ENCODE assay signal across 16 mouse cellular contexts in genomic region chr1:179104447-179104846, GRCm38 (mm10).
DNase-seq lines count a peak whose midpoint lies in the region; ATAC-seq and TF ChIP-seq lines count a peak whose summit lies in the region.
"Had no signal": no experiment of that assay in that cellular context is flagged by ENCODE, and none has a peak within 500 bp of the region (broad histone marks: within the 10 kb centered on the region; RNA-seq: fewer than 3 reads in every experiment).

No protein-coding gene starts in this region.

- H3K36me3 ChIP-seq in liver, adult 2 months (ENCODE audit: control insufficient read depth, insufficient read depth, low read length) = no peaks in the 10 kb centered on the region
- H3K36me3 ChIP-seq in liver, embryonic 12.5 days = no peaks in the 10 kb centered on the region
- H3K36me3 ChIP-seq in kidney, embryonic 15.5 days = no peaks in the 10 kb centered on the region
- H3K36me3 ChIP-seq: heart, embryonic 12.5 days; hindbrain, embryonic 10.5 days; intestine, embryonic 15.5 days had no signal

- no peaks in the 10 kb centered on the region for H3K27me3 ChIP-seq in liver, adult 2 months (ENCODE audit: control insufficient read depth, insufficient read depth, low read length)
- H3K27me3 ChIP-seq in liver, embryonic 12.5 days (replicated peaks) = no peaks in the 10 kb centered on the region
- H3K27me3 ChIP-seq in kidney, embryonic 15.5 days = no peaks in the 10 kb centered on the region
- H3K27me3 ChIP-seq: heart, embryonic 12.5 days; intestine, embryonic 15.5 days had no signal

- H3K79me2 ChIP-seq in liver, adult 2 months (ENCODE audit: control insufficient read depth, insufficient read depth, low read length) = no peaks in the 10 kb centered on the region

- TF ChIP-seq CTCF in liver, adult 2 months (IDR thresholded peaks at IDR 0.05; ENCODE audit: low read depth, low read length) = no peak

- DNase-seq in liver, adult 2 months (ENCODE audit: extremely low read depth, low read depth, low spot score) = peak; percentile 42
- peak; percentile 51 for DNase-seq in adrenal gland, postnatal 10 days
- peak; percentile 9 for DNase-seq in adrenal gland, postnatal 25 days
- DNase-seq in left cerebral cortex, adult 18-20 months (ENCODE audit: low spot score in 2 of 2) = no peak
- DNase-seq: cerebellum, adult 11 months; cerebellum, adult 8-10 months; cerebellum, postnatal 25 days; gastrocnemius, adult 2 months; gastrocnemius, postnatal 25 days had no signal

- WGBS in liver, adult 2 months = 31% methylated on average over 8 of the region's 8 CpGs
- 81% methylated on average over 8 of the region's 8 CpGs for WGBS in liver, embryonic 12.5 days (ENCODE audit: insufficient replicate concordance)
- 95% methylated on average over 8 of the region's 8 CpGs for WGBS in kidney, embryonic 15.5 days

- H3K9ac ChIP-seq in liver, adult 2 months (ENCODE audit: low read depth, low read length) = no peak overlapping the region
- no peak overlapping the region for H3K9ac ChIP-seq in liver, embryonic 12.5 days
- H3K9ac ChIP-seq in kidney, embryonic 15.5 days = no peak overlapping the region
- H3K9ac ChIP-seq: forebrain, embryonic 13.5 days; heart, embryonic 12.5 days; hindbrain, embryonic 14.5 days; intestine, embryonic 15.5 days had no signal

- no peaks in the 10 kb centered on the region for H3K9me3 ChIP-seq in liver, embryonic 12.5 days (replicated peaks)
- H3K9me3 ChIP-seq in kidney, embryonic 15.5 days (replicated peaks) = no peaks in the 10 kb centered on the region
- H3K9me3 ChIP-seq: forebrain, embryonic 13.5 days; heart, embryonic 12.5 days; hindbrain, embryonic 10.5 days; intestine, embryonic 15.5 days had no signal

- no peak overlapping the region for H3K4me2 ChIP-seq in liver, embryonic 12.5 days
- no peak overlapping the region for H3K4me2 ChIP-seq in kidney, embryonic 15.5 days
- H3K4me2 ChIP-seq: forebrain, embryonic 13.5 days; heart, embryonic 12.5 days; hindbrain, embryonic 14.5 days; intestine, embryonic 15.5 days had no signal

- H3K4me1 ChIP-seq in liver, adult 2 months (ENCODE audit: control insufficient read depth, insufficient read depth, low read length) = peaks cover 10% of the 10 kb centered on the region
- peaks cover 22% of the 10 kb centered on the region for H3K4me1 ChIP-seq in liver, embryonic 12.5 days
- peaks cover 20% of the 10 kb centered on the region for H3K4me1 ChIP-seq in kidney, embryonic 15.5 days

- no peak overlapping the region for H3K4me3 ChIP-seq in liver, adult 2 months (ENCODE audit: insufficient read depth, low read depth, low read length)
- H3K4me3 ChIP-seq in liver, embryonic 12.5 days = no peak overlapping the region
- no peak overlapping the region for H3K4me3 ChIP-seq in kidney, embryonic 15.5 days (replicated peaks)
- H3K4me3 ChIP-seq: forebrain, embryonic 13.5 days; gastrocnemius, adult 2 months; heart, embryonic 12.5 days; hindbrain, embryonic 10.5 days; intestine, embryonic 15.5 days had no signal

- H3K27ac ChIP-seq in liver, adult 2 months (replicated peaks; ENCODE audit: insufficient read depth, low read depth, low read length) = no peak overlapping the region
- no peak overlapping the region for H3K27ac ChIP-seq in liver, embryonic 12.5 days
- H3K27ac ChIP-seq in kidney, embryonic 15.5 days = no peak overlapping the region
- H3K27ac ChIP-seq: forebrain, embryonic 13.5 days; gastrocnemius, adult 2 months; hindbrain, embryonic 10.5 days; hindbrain, embryonic 14.5 days; intestine, embryonic 15.5 days had no signal

- ATAC-seq in liver, embryonic 12.5 days = no peak
- no peak for ATAC-seq in kidney, embryonic 15.5 days (replicated peaks; ENCODE audit: low FRiP score)
- ATAC-seq: forebrain, embryonic 13.5 days; intestine, embryonic 15.5 days had no signal

- TF ChIP-seq POLR2A in liver, adult 2 months (IDR thresholded peaks at IDR 0.05; ENCODE audit: extremely low read depth, insufficient read depth, low read length) = no peak

Comparison
In these comparisons a context has a peak if more than half of its experiments do, and no peak if none do; other contexts are left out.
1. DNase-seq: peak in liver, adult 2 months (single experiment), adrenal gland, postnatal 10 days (single experiment) and adrenal gland, postnatal 25 days (single experiment); none in left cerebral cortex, adult 18-20 months (0 of 2).